Mouse (Mus musculus): ENCODE measurements around the gene Prdx5. TPM values are rescaled to one million over a fixed set of nuclear protein-coding genes. Genes with fewer than 3 reads are reported as not detected.
"Not testable (repeated sequence)": the region's sequence is repeated elsewhere in the genome, so short reads cannot be mapped to it uniquely, and the experiment has no call there.

Prdx5 gene
- polyA plus RNA-seq, 1 experiment from 2014 or later = 138 TPM

DNA sequence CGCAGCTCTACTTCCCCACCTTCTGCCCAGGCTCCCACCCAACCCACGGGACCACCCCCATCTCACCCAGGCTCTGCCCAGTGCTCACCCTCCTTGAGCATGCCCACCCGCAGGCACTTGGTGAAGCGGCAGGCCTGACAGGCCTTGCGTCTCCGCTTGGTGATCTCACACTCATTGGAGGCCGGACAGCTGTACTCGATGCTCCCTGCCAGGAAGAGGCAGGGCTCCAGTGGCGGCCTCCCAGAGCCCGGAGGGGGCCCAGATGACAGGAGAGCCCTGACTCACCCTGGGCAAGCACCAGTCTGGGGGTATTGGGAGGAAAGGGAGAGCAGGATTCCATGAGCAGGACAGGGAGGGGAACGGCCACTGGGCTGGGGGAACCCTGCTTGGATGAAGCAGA is 4.1 kb upstream of the Prdx5 start:
- DNase-seq (ENCODE audit: low spot score) = no peak
- no peak overlapping the region for H3K4me2 ChIP-seq (replicated peaks; ENCODE audit: low read depth, low read length)
- no peaks in the 10 kb centered on the region for H3K9me3 ChIP-seq (ENCODE audit: control insufficient read depth, low read length)
- H3K9ac ChIP-seq (ENCODE audit: low read depth, low read length) = no peak overlapping the region
- H3K27ac ChIP-seq (ENCODE audit: low read depth, low read length) = no peak overlapping the region
- no peak overlapping the region for H3K4me3 ChIP-seq (ENCODE audit: low read depth, low read length)
- WGBS = 80% methylated on average over 11 of the region's 11 CpGs
- peaks cover 2% of the 10 kb centered on the region for H3K4me1 ChIP-seq (replicated peaks; ENCODE audit: control insufficient read depth, insufficient read depth, low read length)
- peaks cover 8% of the 10 kb centered on the region; the same call in 1 of the 2 replicates for H3K36me3 ChIP-seq (ENCODE audit: control insufficient read depth, insufficient read depth, low read length)
- no peak for ATAC-seq (ENCODE audit: low FRiP score)
- no peaks in the 10 kb centered on the region for H3K27me3 ChIP-seq (ENCODE audit: control insufficient read depth, insufficient read depth, low read length)

DNA sequence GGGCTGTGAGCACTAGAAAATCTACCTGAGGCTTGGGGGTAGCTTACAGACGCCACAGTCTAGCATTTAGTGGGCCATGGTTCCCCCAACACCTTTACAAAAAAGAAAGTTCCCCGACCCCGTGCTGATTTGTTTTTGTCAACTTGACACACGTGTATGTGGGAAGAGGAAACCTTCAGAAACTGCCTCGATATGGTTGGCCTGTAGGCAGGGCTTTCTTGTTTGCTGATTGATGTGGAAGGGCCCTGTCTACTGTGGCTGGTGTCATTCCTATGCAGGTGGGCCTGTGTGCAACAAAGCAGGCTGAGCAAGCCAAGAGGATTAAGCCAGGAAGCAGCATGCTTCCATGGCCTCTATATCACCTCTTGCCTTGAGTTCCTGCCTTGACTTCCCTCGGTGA is 3.1 kb upstream of the Prdx5 start:
- H3K9me3 ChIP-seq (ENCODE audit: control insufficient read depth, low read length) = no peaks in the 10 kb centered on the region
- no peak overlapping the region for H3K9ac ChIP-seq (ENCODE audit: low read depth, low read length)
- H3K4me2 ChIP-seq (replicated peaks; ENCODE audit: low read depth, low read length) = no peak overlapping the region
- H3K27ac ChIP-seq (ENCODE audit: low read depth, low read length) = no peak overlapping the region
- peaks cover 8% of the 10 kb centered on the region; the same call in 1 of the 2 replicates for H3K36me3 ChIP-seq (ENCODE audit: control insufficient read depth, insufficient read depth, low read length)
- 89% methylated on average over 6 of the region's 6 CpGs for WGBS
- H3K4me1 ChIP-seq (replicated peaks; ENCODE audit: control insufficient read depth, insufficient read depth, low read length) = peaks cover 9% of the 10 kb centered on the region
- ATAC-seq (ENCODE audit: low FRiP score) (no peak), DNase-seq (ENCODE audit: low spot score) (no peak)
- no peak overlapping the region for H3K4me3 ChIP-seq (ENCODE audit: low read depth, low read length)
- no peaks in the 10 kb centered on the region for H3K27me3 ChIP-seq (ENCODE audit: control insufficient read depth, insufficient read depth, low read length)

DNA sequence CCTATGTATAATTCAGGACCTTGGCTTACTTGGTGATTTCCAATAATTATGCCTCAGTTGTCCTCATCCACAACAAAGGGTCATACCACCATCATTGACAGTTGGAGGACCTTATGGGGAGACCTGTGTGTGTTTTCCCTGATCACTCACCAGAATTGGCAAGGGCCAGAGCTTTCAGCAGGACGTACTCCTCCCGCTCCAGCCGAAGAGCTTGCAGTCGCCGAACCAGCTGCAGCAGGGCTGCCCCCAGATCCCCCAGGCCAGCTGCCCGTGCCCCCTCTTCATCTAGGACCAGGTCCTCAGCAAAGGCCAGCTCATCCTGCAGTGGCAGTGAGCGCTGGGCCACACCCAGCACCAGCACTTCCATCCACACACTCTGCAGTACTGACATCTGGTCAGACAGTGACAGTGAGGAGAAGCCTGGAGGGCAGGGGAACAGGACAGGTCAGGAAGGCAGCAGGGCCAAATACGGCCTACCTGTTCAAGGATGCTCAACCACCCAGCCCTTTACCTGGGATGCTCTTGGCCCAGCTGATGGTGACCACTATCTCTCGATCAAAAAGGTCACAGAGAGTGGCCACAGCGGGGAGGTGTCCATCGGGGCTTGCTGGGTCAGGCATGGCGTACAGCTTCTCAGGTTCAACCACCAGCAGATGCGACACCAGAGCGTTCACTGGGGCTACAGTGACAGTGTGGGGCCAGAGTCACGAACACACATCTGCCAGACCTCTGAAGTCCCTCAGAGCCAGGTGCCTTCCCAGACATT is 2.5 kb upstream of the Prdx5 start:
- Histone ChIP-seq H3K36me3 (ENCODE audit: control insufficient read depth, insufficient read depth, low read length) (peaks cover 8% of the 10 kb centered on the region; the same call in 1 of the 2 replicates), H3K27ac (ENCODE audit: low read depth, low read length) (no peak overlapping the region), H3K27me3 (ENCODE audit: control insufficient read depth, insufficient read depth, low read length) (no peaks in the 10 kb centered on the region), H3K9ac (ENCODE audit: low read depth, low read length) (no peak overlapping the region), H3K4me1 (replicated peaks; ENCODE audit: control insufficient read depth, insufficient read depth, low read length) (peaks cover 12% of the 10 kb centered on the region), H3K4me3 (ENCODE audit: low read depth, low read length) (no peak overlapping the region), H3K9me3 (ENCODE audit: control insufficient read depth, low read length) (no peaks in the 10 kb centered on the region), H3K4me2 (replicated peaks; ENCODE audit: low read depth, low read length) (no peak overlapping the region)
- DNase-seq (ENCODE audit: low spot score) = no peak
- ATAC-seq (ENCODE audit: low FRiP score) = no peak
- WGBS = 92% methylated on average over 15 of the region's 15 CpGs

DNA sequence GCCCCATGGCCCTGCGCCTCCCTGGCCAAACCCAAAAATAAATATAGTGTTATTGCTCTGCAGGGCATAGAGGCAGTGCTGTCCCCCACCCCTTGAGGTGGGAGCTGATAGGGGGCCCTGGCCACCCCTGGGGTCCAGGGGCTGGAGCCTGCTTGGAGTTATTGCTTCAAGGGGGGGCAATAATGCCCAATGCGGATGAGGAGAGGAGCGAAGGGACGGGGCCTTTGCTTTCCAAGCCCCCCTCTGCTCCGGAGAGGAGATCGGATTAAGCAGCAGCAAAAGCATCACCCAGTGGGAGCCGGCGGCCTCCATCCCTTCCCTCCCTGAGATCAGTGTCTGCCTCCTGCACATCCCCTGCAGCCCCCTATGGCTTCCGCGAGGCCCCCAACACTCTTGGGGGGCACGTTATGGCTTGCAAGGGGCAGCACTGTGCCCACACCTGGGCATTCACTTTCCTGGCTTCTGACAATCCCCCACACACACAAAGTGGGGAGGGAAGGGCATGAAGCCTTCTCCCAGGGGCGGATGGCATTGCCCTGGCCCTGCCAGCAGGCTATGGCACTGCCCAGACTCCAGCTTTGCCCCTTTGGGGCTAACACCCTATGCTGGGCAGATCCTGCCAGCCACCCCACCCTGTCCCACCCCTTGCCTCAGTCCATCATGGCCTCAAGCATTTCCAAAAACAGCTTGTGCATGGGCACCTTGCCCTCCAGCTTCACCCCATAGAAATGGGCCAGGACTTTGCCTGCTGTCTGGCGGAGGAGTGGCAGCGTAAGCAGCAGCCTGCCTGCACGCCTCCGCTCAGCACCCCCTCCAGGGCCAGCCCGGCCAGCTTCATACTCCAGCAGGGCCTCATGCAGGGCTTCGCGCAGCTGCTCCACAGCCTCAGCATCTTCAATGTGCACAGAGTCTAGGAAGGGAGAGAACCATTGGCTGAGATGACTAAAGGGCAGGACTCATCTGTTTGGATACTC is 1.5 kb upstream of the Prdx5 start:
- Histone ChIP-seq H3K27ac (ENCODE audit: low read depth, low read length) (no peak overlapping the region), H3K27me3 (ENCODE audit: control insufficient read depth, insufficient read depth, low read length) (no peaks in the 10 kb centered on the region), H3K9me3 (ENCODE audit: control insufficient read depth, low read length) (no peaks in the 10 kb centered on the region), H3K9ac (ENCODE audit: low read depth, low read length) (no peak overlapping the region), H3K4me1 (replicated peaks; ENCODE audit: control insufficient read depth, insufficient read depth, low read length) (peaks cover 12% of the 10 kb centered on the region), H3K4me2 (replicated peaks; ENCODE audit: low read depth, low read length) (peak overlapping the region; percentile 17), H3K4me3 (ENCODE audit: low read depth, low read length) (peak overlapping the region; percentile 20; the same call in 1 of the 2 replicates), H3K36me3 (ENCODE audit: control insufficient read depth, insufficient read depth, low read length) (peaks cover 13% of the 10 kb centered on the region)
- no peak for DNase-seq (ENCODE audit: low spot score)
- ATAC-seq (ENCODE audit: low FRiP score) = no peak
- 90% methylated on average over 19 of the region's 19 CpGs for WGBS

DNA sequence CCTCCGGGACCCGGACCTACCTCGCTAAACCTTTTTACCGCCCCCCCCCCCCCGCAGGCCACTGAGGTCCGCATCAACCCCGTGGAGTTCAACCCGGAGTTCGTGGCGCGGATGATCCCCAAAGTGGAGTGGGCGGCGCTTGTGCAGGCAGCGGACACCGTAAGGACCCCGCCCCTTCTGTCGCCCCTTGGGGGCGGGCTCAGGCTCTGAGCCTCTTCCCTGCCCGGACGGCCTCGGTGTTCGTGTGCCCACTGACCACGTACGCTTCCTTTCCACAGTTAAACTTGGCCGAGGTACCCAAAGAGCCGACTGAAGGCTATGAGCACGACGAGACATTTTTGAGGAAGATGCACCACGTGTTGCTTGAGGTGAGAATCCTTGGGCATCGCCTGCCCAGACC is 400 bp upstream of the Prdx5 start:
- H3K9me3 ChIP-seq (ENCODE audit: control insufficient read depth, low read length); H3K27me3 ChIP-seq (ENCODE audit: control insufficient read depth, insufficient read depth, low read length): not testable (repeated sequence)
- Histone ChIP-seq H3K36me3 (ENCODE audit: control insufficient read depth, insufficient read depth, low read length) (peaks cover 13% of the 10 kb centered on the region), H3K9ac (ENCODE audit: low read depth, low read length) (peak overlapping the region; percentile 60), H3K4me1 (replicated peaks; ENCODE audit: control insufficient read depth, insufficient read depth, low read length) (peaks cover 12% of the 10 kb centered on the region), H3K4me3 (ENCODE audit: low read depth, low read length) (peak overlapping the region; percentile 61), H3K4me2 (replicated peaks; ENCODE audit: low read depth, low read length) (peak overlapping the region; percentile 73), H3K27ac (ENCODE audit: low read depth, low read length) (peak overlapping the region; percentile 95)
- DNase-seq (ENCODE audit: low spot score) = peak; percentile 66
- under 1% methylated on average over 27 of the region's 30 CpGs for WGBS
- ATAC-seq (ENCODE audit: low FRiP score) = peak; percentile 26; the same call in 1 of the 2 replicates

DNA sequence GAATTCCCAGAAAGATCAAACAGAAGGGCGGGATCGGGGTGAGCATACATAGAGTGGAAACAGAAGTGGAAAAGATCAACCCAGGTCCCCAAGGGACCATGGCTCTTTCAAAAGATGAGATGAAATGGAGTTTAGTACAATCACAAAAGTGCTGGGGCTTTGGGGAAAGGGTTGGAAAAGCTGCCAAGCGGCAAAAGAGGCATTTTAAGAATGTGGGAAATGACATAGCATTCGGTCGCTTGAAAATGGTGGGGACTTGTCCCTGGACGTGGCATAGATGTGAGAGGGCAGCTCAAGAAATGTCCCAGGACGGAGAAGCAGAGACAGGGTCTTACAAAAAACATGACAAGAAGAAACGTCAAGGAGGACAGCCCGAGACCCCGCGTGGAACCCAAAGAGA is 885 bp downstream of the Prdx5 start:
- Histone ChIP-seq H3K27ac (ENCODE audit: low read depth, low read length) (peak overlapping the region; percentile 95), H3K27me3 (ENCODE audit: control insufficient read depth, insufficient read depth, low read length) (no peaks in the 10 kb centered on the region), H3K4me3 (ENCODE audit: low read depth, low read length) (peak overlapping the region; percentile 61), H3K9ac (ENCODE audit: low read depth, low read length) (peak overlapping the region; percentile 60), H3K36me3 (ENCODE audit: control insufficient read depth, insufficient read depth, low read length) (peaks cover 12% of the 10 kb centered on the region), H3K4me2 (replicated peaks; ENCODE audit: low read depth, low read length) (peak overlapping the region; percentile 73), H3K9me3 (ENCODE audit: control insufficient read depth, low read length) (no peaks in the 10 kb centered on the region), H3K4me1 (replicated peaks; ENCODE audit: control insufficient read depth, insufficient read depth, low read length) (peaks cover 12% of the 10 kb centered on the region)
- 11% methylated on average over 11 of the region's 11 CpGs for WGBS
- ATAC-seq (ENCODE audit: low FRiP score) (no peak), DNase-seq (ENCODE audit: low spot score) (no peak)

DNA sequence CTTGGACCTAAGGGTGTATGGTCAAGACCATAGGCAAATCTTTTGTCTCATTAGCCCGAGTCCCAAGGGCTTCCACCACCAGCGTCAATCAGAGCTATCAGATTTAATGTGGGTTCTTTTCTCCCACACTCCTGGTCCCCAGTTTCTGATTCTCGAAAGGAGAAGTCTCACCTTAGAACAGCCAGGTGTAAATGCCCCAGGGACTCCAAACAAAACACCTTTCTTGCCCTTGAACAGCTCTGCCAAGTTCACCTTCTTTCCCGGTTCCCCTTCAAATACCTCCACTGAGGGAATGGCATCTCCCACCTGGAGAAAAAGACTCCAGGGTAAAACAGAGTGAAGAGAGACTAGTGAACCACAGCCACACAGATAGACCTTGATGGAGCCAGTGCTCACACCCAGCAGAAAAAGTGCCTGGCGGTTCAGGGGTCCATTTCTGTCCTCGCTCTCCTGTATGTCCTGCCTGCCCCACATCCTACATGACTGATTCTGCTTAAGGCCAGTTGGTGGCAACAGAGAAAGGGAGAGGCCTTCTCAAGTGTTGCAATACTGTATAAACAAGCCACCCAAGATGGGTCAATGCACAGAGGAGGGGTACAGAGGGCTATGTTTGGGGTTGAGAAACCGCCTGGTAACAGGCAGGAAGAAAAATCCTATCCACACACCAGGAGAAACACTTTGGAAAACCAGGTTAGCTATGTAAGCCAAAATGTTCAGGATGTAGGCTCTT is 1.9 kb downstream of the Prdx5 start:
- no peak overlapping the region for H3K27ac ChIP-seq (ENCODE audit: low read depth, low read length)
- WGBS = 90% methylated on average over 7 of the region's 7 CpGs
- H3K4me1 ChIP-seq (replicated peaks; ENCODE audit: control insufficient read depth, insufficient read depth, low read length) = peaks cover 12% of the 10 kb centered on the region
- ATAC-seq (ENCODE audit: low FRiP score) (no peak), DNase-seq (ENCODE audit: low spot score) (no peak)
- H3K4me2 ChIP-seq (replicated peaks; ENCODE audit: low read depth, low read length) = peak overlapping the region; percentile 73
- no peaks in the 10 kb centered on the region for H3K9me3 ChIP-seq (ENCODE audit: control insufficient read depth, low read length)
- H3K9ac ChIP-seq (ENCODE audit: low read depth, low read length) = no peak overlapping the region; the same call in 1 of the 2 replicates
- H3K4me3 ChIP-seq (ENCODE audit: low read depth, low read length) = no peak overlapping the region
- no peaks in the 10 kb centered on the region for H3K27me3 ChIP-seq (ENCODE audit: control insufficient read depth, insufficient read depth, low read length)
- peaks cover 10% of the 10 kb centered on the region for H3K36me3 ChIP-seq (ENCODE audit: control insufficient read depth, insufficient read depth, low read length)

DNA sequence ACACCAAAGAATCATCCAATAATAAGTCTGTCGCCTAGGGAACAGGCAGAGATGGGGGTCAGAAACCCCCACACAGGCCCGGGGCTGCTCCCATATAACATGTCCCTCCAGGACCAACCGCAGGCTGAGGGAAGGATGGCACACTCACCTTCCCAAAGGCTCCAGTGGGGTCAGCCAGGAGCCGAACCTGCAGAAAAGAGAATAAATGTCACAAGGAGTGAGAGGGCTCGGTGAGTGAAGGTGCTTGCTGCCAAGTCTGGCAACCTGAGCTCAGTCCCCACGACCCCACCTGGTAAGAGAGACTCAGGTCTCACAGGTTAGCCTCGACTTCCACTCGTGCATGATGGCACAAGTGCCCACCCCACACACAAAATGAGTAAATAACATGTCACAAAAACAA is 2.8 kb downstream of the Prdx5 start:
- ATAC-seq (ENCODE audit: low FRiP score) = no peak
- H3K27ac ChIP-seq (ENCODE audit: low read depth, low read length) = no peak overlapping the region
- peaks cover 12% of the 10 kb centered on the region for H3K4me1 ChIP-seq (replicated peaks; ENCODE audit: control insufficient read depth, insufficient read depth, low read length)
- H3K9ac ChIP-seq (ENCODE audit: low read depth, low read length) = no peak overlapping the region
- WGBS = 91% methylated on average over 8 of the region's 8 CpGs
- no peaks in the 10 kb centered on the region for H3K9me3 ChIP-seq (ENCODE audit: control insufficient read depth, low read length)
- H3K4me2 ChIP-seq (replicated peaks; ENCODE audit: low read depth, low read length) = no peak overlapping the region
- no peaks in the 10 kb centered on the region for H3K27me3 ChIP-seq (ENCODE audit: control insufficient read depth, insufficient read depth, low read length)
- no peak for DNase-seq (ENCODE audit: low spot score)
- H3K36me3 ChIP-seq (ENCODE audit: control insufficient read depth, insufficient read depth, low read length) = peaks cover 8% of the 10 kb centered on the region
- H3K4me3 ChIP-seq (ENCODE audit: low read depth, low read length) = no peak overlapping the region

All from hindbrain, embryonic 11.5 days (tissue).